Mouse (Mus musculus) heart, embryonic 15.5 days (tissue): ENCODE measurements around the gene Fam107a. TPM values are rescaled to one million over a fixed set of nuclear protein-coding genes. Genes with fewer than 3 reads are reported as not detected.

Source experiments
- ATAC-seq: fragments of 200-750 bp; cut with Nextera tagmentation; replicated peaks from 2 replicates; pipeline ENCODE4 v1.8.0; 2017; ENCODE audit warnings: low read depth, moderate TSS enrichment; ENCODE audit not compliant: insufficient number of reproducible peaks, insufficient read depth, low FRiP score
- H3K27ac ChIP-seq: fragments of 300-500 bp; sonication (generic); 2 replicates; pipeline ENCODE4 v1.5.1; 2015; ENCODE audit warnings: mild to moderate bottlenecking, inconsistent platforms
- H3K27me3 ChIP-seq: fragments of 300-500 bp; sonication (generic); 2 replicates; pipeline ENCODE4 v1.6.1; 2015; ENCODE audit warnings: inconsistent platforms
- H3K36me3 ChIP-seq: fragments of 300-500 bp; sonication (generic); 2 replicates; pipeline ENCODE4 v1.6.1; 2015; ENCODE audit warnings: mild to moderate bottlenecking, inconsistent platforms
- H3K4me1 ChIP-seq: fragments of 300-500 bp; sonication (generic); replicated peaks from 2 replicates; pipeline ENCODE4 v1.6.1; 2015; ENCODE audit warnings: inconsistent platforms
- H3K4me2 ChIP-seq: fragments of 300-500 bp; sonication (generic); 2 replicates; pipeline ENCODE4 v1.6.1; 2015; ENCODE audit warnings: inconsistent platforms, mild to moderate bottlenecking, moderate library complexity
- H3K4me3 ChIP-seq: fragments of 300-500 bp; sonication (generic); 2 replicates; pipeline ENCODE4 v1.5.1; 2015; ENCODE audit warnings: mild to moderate bottlenecking, inconsistent platforms
- H3K9ac ChIP-seq: fragments of 300-500 bp; sonication (generic); 2 replicates; pipeline ENCODE4 v1.6.1; 2015; ENCODE audit warnings: mild to moderate bottlenecking, inconsistent platforms
- H3K9me3 ChIP-seq: fragments of 300-500 bp; sonication (generic); replicated peaks from 2 replicates; pipeline ENCODE4 v1.6.1; 2016; ENCODE audit warnings: inconsistent platforms
- WGBS: fragments of 180-500 bp; shearing (Covaris S2); methylation state at CpG from one replicate; pipeline ENCODE4 v1.1.7; 2015; ENCODE audit warnings: mixed read lengths; 5-methylcytosine and 5-hydroxymethylcytosine counted together
- polyA plus RNA-seq: library from polyadenylated mRNA; unstranded; fragments of >200 nt; fragmentation: Nextera tagmentation; extraction: Ambion mirVana; gene quantifications from 2 replicates; pipeline ENCODE4 v1.2.1, GENCODE M21; 2015

Fam107a gene
- 0.44 and 0.62 TPM in 2 replicates for polyA plus RNA-seq

- peak within 1 kb of the TSS; percentile 68 for H3K4me2 ChIP-seq
- no peaks in the 10 kb centered on the region for H3K36me3 ChIP-seq
- 10% methylated on average over 41 of the region's 41 CpGs for WGBS
- H3K9me3 ChIP-seq, result no peaks in the 10 kb centered on the region
- no peak within 1 kb of the TSS for H3K27ac ChIP-seq
- H3K9ac ChIP-seq, result 0 out of 2 replicates have a peak within 1 kb of the TSS, but pooled peaks have one; percentile 16
- peak within 1 kb of the TSS; percentile 41 for H3K4me3 ChIP-seq
- ATAC-seq, result no peak
- peaks cover 16% of the 10 kb centered on the region for H3K4me1 ChIP-seq
- H3K27me3 ChIP-seq, result peaks cover 37% of the 10 kb centered on the region
Observed at GRCm38 (mm10) chr14:8317194-8318097, at the start of gene Fam107a. Fam107a (minus strand) TSS chr14:8318023.

GRCm38 (mm10) chr14:8367121-8367520, 49.3 kb upstream of the Fam107a start:
- WGBS, result 0% methylated on average over 1 of the region's 1 CpGs
- no peak for ATAC-seq
- no peaks in the 10 kb centered on the region for H3K9me3 ChIP-seq

GRCm38 (mm10) chr14:8365833-8366232, 48.0 kb upstream of the Fam107a start:
- Histone ChIP-seq H3K27me3 (no peaks in the 10 kb centered on the region), H3K4me1 (no peaks in the 10 kb centered on the region), H3K36me3 (no peaks in the 10 kb centered on the region), H3K27ac (no peak overlapping the region), H3K4me2 (no peak overlapping the region), H3K9ac (no peak overlapping the region), H3K9me3 (no peaks in the 10 kb centered on the region), H3K4me3 (no peak overlapping the region)
- 76% methylated on average over 6 of the region's 6 CpGs for WGBS
- ATAC-seq, result no peak

More at GRCm38 (mm10) chr14:8367121-8367520, 49.3 kb upstream of the Fam107a start:
- H3K4me2 ChIP-seq, result no peak overlapping the region
- no peaks in the 10 kb centered on the region for H3K4me1 ChIP-seq
- H3K27me3 ChIP-seq, result no peaks in the 10 kb centered on the region
- no peak overlapping the region for H3K27ac ChIP-seq
- H3K9ac ChIP-seq, result no peak overlapping the region
- H3K36me3 ChIP-seq, result no peaks in the 10 kb centered on the region
- H3K4me3 ChIP-seq, result no peak overlapping the region

- H3K27ac ChIP-seq, result no peak overlapping the region
- 72% methylated on average over 9 of the region's 9 CpGs for WGBS
- no peak overlapping the region for H3K4me2 ChIP-seq
- H3K4me3 ChIP-seq, result no peak overlapping the region
- H3K27me3 ChIP-seq, result no peaks in the 10 kb centered on the region
- ATAC-seq, result no peak
- no peak overlapping the region for H3K9ac ChIP-seq
- H3K4me1 ChIP-seq, result no peaks in the 10 kb centered on the region
- H3K36me3 ChIP-seq, result no peaks in the 10 kb centered on the region
- no peaks in the 10 kb centered on the region for H3K9me3 ChIP-seq
Observed at GRCm38 (mm10) chr14:8356836-8357235, 39.0 kb upstream of the Fam107a start.

- H3K27ac ChIP-seq, result no peak overlapping the region
- no peak for ATAC-seq
- WGBS, result 35% methylated on average over 6 of the region's 6 CpGs
- no peak overlapping the region for H3K4me2 ChIP-seq
- H3K4me3 ChIP-seq, result no peak overlapping the region
- H3K4me1 ChIP-seq, result no peaks in the 10 kb centered on the region
- H3K27me3 ChIP-seq, result no peaks in the 10 kb centered on the region
- H3K9ac ChIP-seq, result no peak overlapping the region
- no peaks in the 10 kb centered on the region for H3K36me3 ChIP-seq
- no peaks in the 10 kb centered on the region for H3K9me3 ChIP-seq
Observed at GRCm38 (mm10) chr14:8355999-8356501, 38.2 kb upstream of the Fam107a start.

GRCm38 (mm10) chr14:8348927-8349326, 31.1 kb upstream of the Fam107a start:
- no peak overlapping the region for H3K4me3 ChIP-seq
- H3K4me2 ChIP-seq, result no peak overlapping the region
- H3K4me1 ChIP-seq, result no peaks in the 10 kb centered on the region
- H3K9ac ChIP-seq, result no peak overlapping the region
- no peaks in the 10 kb centered on the region for H3K27me3 ChIP-seq
- no peak for ATAC-seq
- H3K36me3 ChIP-seq, result no peaks in the 10 kb centered on the region
- WGBS, result 61% methylated on average over 9 of the region's 9 CpGs
- H3K9me3 ChIP-seq, result no peaks in the 10 kb centered on the region
- no peak overlapping the region for H3K27ac ChIP-seq

- no peaks in the 10 kb centered on the region for H3K9me3 ChIP-seq
- H3K27me3 ChIP-seq, result no peaks in the 10 kb centered on the region
- H3K4me1 ChIP-seq, result peaks cover 10% of the 10 kb centered on the region
- H3K4me2 ChIP-seq, result no peak overlapping the region
- 0 out of 2 replicates have a peak, but pooled peaks have one; percentile 5 for ATAC-seq
- H3K27ac ChIP-seq, result no peak overlapping the region
- H3K9ac ChIP-seq, result no peak overlapping the region
- WGBS, result 18% methylated on average over 7 of the region's 7 CpGs
- no peak overlapping the region for H3K4me3 ChIP-seq
- H3K36me3 ChIP-seq, result no peaks in the 10 kb centered on the region
Observed at GRCm38 (mm10) chr14:8346255-8346997, 28.6 kb upstream of the Fam107a start.

GRCm38 (mm10) chr14:8345566-8345965, 27.7 kb upstream of the Fam107a start:
- Histone ChIP-seq H3K4me1 (peaks cover 10% of the 10 kb centered on the region), H3K36me3 (no peaks in the 10 kb centered on the region), H3K27ac (no peak overlapping the region), H3K4me2 (no peak overlapping the region), H3K4me3 (no peak overlapping the region), H3K27me3 (no peaks in the 10 kb centered on the region), H3K9ac (no peak overlapping the region), H3K9me3 (no peaks in the 10 kb centered on the region)
- 64% methylated on average over 4 of the region's 4 CpGs for WGBS
- ATAC-seq, result no peak

- H3K27me3 ChIP-seq, result no peaks in the 10 kb centered on the region
- no peak overlapping the region for H3K4me2 ChIP-seq
- H3K9ac ChIP-seq, result no peak overlapping the region
- no peak overlapping the region for H3K4me3 ChIP-seq
- H3K9me3 ChIP-seq, result no peaks in the 10 kb centered on the region
- ATAC-seq, result peak; percentile 74
- peaks cover 10% of the 10 kb centered on the region for H3K4me1 ChIP-seq
- H3K27ac ChIP-seq, result 0 out of 2 replicates have a peak overlapping the region, but pooled peaks have one; percentile 21
- WGBS, result 24% methylated on average over 5 of the region's 5 CpGs
- H3K36me3 ChIP-seq, result no peaks in the 10 kb centered on the region
Observed at GRCm38 (mm10) chr14:8342509-8343106, 24.8 kb upstream of the Fam107a start.

GRCm38 (mm10) chr14:8340226-8340625, 22.4 kb upstream of the Fam107a start:
- no peaks in the 10 kb centered on the region for H3K27me3 ChIP-seq
- H3K4me3 ChIP-seq, result no peak overlapping the region
- H3K9me3 ChIP-seq, result no peaks in the 10 kb centered on the region
- no peak overlapping the region for H3K27ac ChIP-seq
- no peak overlapping the region for H3K4me2 ChIP-seq
- ATAC-seq, result no peak
- no peaks in the 10 kb centered on the region for H3K36me3 ChIP-seq
- no peak overlapping the region for H3K9ac ChIP-seq
- peaks cover 12% of the 10 kb centered on the region for H3K4me1 ChIP-seq
- WGBS, result 63% methylated on average over 4 of the region's 4 CpGs

- no peak; the same call in 1 of the 2 replicates for ATAC-seq
- Histone ChIP-seq H3K4me1 (0 out of 2 replicates have a peak, but pooled peaks cover 4% of the 10 kb centered on the region), H3K4me2 (no peak overlapping the region), H3K27ac (no peak overlapping the region), H3K36me3 (no peaks in the 10 kb centered on the region), H3K4me3 (no peak overlapping the region), H3K9me3 (no peaks in the 10 kb centered on the region), H3K9ac (no peak overlapping the region), H3K27me3 (no peaks in the 10 kb centered on the region)
- 53% methylated on average over 10 of the region's 10 CpGs for WGBS
Observed at GRCm38 (mm10) chr14:8335947-8336346, 18.1 kb upstream of the Fam107a start.
